Mouse (Mus musculus) G1E-ER4 (cell line): ENCODE results near the gene Poldip2. TPM values are rescaled to one million over a fixed set of nuclear protein-coding genes. Genes with fewer than 3 reads are reported as not detected.

Source experiments
- GATA1 ChIP-seq: IDR thresholded peaks from one replicate; pipeline ENCODE4 v1.8.0; 2012; ENCODE audit warnings: low read length, inconsistent platforms
- polyA plus RNA-seq: library from polyadenylated mRNA; stranded (reverse); fragments of >175 nt; gene quantifications from 2 replicates; pipeline ENCODE4 v1.2.3, GENCODE M21; 2012

Gene Poldip2
- polyA plus RNA-seq, 1 experiment, result 86.4 TPM

DNA sequence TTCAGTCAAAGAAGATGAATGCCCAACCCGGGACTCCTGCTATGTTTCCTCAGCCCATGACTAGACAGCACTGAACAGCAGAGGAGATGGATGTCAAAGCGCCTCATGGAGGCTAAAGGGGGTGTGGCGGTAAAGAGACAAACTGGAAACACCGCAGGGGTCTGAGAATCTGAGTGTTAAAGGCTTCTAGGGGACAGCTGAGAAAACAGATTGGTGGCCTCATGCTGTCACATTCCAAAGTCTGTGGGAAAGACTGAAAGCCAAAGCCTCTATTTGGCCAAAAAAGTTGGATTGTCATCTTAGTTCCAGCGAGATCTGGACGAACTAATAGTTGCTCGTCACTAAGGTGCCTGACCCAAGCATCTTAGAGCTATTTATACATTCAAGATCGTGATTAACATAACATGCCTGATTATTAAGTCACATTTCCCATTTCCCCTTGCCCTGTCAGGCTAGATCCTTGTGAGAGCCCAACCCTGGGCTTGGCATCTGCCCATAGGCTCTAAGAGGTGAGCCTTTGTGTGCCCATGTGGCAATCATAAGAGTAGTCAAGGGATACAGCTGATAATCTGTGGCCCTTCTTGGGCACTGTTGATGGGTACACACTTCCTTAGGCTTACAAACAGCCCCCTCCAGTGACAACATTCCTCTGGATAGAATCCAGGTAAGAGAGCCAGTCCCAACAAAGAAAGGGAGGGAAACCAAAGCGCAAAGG, 11.4 kb downstream of the Poldip2 start:
- no peak for TF ChIP-seq GATA1

GRCm38 (mm10) chr11:78524838-78525237, 12.8 kb downstream of the Poldip2 start:
- TF ChIP-seq GATA1, result no peak

- TF ChIP-seq GATA1, result no peak
Measured at GRCm38 (mm10) chr11:78528714-78529113, 16.7 kb downstream of the Poldip2 start.

DNA sequence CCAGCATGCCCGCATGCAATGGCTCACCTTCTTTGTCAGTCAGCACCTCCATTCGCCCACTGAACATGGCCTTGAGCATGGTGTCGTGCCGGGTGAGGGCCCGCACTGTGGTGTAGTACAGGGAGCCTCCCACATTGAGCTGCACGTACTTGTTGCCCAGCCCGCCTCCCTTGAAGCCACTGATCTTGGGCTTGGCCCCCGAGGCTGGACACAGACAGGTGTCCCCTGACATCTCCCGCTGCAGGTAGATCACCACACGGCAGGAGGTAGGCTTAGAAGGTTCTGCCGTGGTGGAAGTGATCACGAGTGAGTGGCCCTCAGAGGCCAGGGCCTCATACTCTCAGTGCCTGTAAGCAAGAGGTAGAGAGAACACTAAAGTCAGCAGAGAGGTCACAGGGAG, 18.0 kb downstream of the Poldip2 start:
- no peak for TF ChIP-seq GATA1

- TF ChIP-seq GATA1, result no peak
Measured at GRCm38 (mm10) chr11:78531046-78531445, 19.1 kb downstream of the Poldip2 start.

DNA sequence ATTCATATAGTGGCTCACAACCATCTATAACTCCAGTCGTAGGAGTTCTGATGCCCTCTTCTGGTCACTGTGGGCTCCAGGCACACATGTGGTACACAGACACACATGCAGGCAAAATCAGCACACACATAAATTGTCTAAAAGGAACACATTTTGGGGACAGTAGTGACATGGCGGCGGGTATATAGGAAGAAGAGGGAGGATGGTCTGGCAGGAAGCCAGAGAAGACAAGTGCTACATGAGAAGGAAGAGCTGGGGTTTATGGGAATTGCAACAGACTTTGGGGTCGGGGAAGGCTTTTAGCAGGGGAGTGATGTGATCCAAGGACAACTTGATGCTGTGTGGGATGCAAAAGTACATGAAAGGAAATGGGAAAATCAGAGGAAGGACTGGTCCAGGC, 22.5 kb downstream of the Poldip2 start:
- TF ChIP-seq GATA1, result no peak

- TF ChIP-seq GATA1, result no peak
Measured at GRCm38 (mm10) chr11:78535376-78536079, 23.5 kb downstream of the Poldip2 start.

DNA sequence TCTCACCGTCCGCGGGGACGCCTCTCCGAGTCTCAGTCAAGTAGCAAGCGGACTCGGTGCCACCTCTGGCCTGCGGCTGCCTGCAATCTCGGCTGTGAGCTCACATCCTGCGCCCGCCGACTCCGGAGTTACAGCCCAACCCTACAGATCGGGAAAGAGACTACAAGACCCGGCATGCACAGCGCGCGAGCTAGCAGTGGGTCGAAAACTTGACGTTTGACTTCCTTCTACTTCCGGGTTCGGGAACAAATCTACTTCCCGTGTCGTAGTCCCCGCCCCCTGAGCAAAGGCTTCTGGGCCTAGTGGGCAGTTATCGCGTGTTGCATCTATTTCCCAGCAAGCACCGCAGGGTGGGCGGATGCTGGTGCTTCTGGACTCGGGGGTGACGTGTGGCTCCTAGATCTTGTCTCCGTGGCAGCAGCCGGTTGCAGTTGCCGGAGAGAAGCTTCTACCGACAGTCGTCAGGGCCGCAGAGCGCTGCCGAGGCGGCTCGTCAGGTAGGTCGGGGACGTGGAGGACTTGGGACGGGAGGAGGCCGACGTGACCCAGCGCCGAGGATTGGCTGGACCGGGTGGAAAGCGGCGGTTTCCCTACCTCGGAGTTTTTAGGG, 24.2 kb downstream of the Poldip2 start, which contains the start of the genes Tnfaip1 and Ift20:
Gene Tnfaip1 (minus strand): TSS at position 253 of the 610 bp plus-strand sequence.
Gene Ift20 (plus strand): TSS at position 282 of the 610 bp plus-strand sequence.
- no peak for TF ChIP-seq GATA1

DNA sequence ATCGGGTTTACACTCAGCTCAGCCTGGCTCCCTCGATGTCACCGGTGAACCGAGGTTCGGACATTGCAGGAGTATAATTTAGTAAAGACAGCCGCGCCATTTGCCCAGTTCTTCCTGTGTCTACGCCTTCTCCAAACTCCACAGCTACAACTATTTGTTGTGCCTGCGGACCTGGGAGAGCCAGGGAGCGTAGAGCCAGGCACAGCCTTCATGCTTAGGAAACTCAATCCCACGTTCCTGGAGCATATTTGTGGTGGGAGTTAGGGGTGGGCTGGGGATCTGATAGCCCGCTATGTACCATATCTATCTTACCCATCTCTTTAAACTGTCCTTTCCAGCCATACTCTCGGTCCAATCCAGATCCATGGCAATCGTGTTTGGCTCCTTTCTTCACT, 24.7 kb downstream of the Poldip2 start:
- no peak for TF ChIP-seq GATA1

DNA sequence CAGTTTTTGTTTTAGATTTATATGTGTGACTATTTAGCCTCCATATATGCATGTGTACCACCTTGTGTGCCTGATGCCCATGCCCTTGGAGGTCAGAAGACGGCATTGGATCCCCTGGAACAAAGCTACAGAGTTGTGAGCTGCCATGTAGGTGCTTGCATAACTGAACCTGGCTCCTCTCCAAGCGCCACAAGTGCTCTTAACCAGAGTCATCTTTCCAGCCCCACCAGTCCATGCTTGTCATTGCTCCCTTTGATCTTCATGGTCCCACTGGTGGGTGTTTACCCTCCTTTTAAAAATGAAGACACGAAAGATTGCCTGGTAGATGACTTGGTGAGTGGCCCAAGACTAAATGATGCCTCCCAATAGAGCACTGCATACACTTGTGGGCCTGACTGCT, 28.4 kb downstream of the Poldip2 start:
- TF ChIP-seq GATA1, result no peak

DNA sequence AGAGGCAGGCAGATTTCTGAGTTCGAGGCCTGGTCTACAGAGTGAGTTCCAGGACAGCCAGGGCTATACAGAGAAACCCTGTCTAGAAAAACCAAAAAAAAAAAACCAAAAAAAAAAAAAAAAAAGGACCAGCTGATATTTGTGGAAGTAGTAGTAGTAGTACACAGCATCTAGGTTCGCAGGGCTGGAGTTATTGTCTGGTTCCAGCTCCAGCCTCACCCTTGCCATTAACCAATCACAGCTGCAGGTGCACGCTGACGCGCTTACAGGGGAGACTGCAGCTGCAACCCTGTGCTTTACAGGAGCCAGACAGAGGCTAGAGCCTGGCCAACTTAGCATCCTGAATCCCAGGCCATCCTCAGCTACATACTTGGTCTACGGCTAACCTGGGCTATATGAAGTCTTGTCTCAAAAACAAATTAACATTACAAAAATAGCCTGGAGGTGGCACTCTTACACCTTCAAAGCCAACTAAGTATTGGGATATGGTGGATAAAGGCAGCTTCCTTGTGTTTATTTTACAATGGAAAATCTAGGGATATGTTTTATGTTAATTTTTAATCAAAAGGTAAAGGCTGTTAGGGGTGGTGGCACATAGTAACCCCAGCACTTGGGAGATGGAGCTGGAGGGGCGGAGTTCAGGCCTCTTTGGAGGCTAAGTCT, 32.6 kb downstream of the Poldip2 start:
- TF ChIP-seq GATA1, result no peak

GRCm38 (mm10) chr11:78545181-78545580, 33.2 kb downstream of the Poldip2 start:
- no peak for TF ChIP-seq GATA1

DNA sequence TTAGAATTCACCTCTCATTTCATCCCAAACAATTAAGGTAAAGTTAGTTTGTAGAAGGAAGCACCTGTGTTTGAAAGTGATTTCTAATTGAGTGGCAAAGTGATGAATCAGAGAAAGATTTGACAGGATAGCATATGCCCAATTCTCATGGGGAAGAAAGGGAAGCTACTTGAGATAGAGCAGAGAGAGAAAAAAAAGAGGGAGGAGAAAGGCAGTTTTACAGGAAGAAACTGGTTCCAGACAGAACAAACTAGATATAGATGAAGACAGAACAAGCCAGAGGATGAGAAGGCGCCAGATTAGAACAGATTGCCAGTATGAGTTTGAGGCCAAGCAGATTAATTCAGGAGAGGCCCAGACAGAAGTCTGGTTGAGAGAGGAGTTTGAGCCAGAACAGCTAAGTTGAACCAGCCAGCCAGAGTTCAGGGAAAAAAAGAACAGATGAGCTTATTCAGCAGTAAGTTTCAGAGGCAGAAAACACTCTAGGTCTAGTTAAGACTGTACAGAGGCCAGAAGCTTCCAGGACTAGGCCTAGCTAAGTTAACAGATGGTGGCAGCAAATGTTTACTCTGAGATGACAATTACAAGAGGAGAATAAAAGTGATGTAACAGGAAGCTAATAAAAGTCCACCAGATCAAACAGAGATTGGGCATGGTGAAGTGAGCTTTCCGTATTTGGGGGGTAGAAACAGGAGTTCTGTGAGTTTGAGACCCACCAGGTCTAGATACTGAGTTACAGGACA, 35.9 kb downstream of the Poldip2 start:
- no peak for TF ChIP-seq GATA1

DNA sequence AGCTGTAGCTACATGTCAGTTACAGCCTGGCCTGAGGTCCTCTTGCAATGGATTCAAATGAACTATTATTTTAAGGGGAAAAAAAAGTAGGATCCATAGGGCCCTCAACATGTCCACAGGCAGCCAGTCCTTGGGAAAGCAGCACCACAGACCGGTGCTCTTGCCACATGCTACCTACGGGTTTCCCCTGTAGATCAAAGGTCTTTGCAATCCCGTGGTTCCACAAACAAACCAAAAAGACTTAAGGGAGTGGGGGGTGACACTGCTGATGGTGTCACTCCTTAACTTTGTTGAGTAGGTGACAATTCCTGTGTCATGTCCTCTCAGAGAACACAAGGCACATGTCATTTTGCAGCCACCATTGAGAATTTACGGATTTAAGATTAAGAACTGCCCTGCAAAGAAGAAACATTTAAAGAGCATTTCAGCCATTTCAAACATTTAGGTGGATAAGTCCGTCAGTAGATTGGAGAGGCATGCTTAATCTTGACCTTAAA, 37.5 kb downstream of the Poldip2 start:
- no peak for TF ChIP-seq GATA1
